Mouse (Mus musculus) central nervous system, embryonic 11.5 days (tissue): ENCODE data around the gene Arl2. TPM values are rescaled to one million over a fixed set of nuclear protein-coding genes. Genes with fewer than 3 reads are reported as not detected.

Source experiments
- polyA plus RNA-seq: library from polyadenylated mRNA; depleted of rRNA; stranded (reverse); fragments of >200 nt; gene quantifications from 2 replicates; pipeline ENCODE4 v1.2.3, GENCODE M21; 2012; rRNA removed

The Arl2 gene
- 55.9 and 75.4 TPM in 2 replicates for polyA plus RNA-seq

GRCm38 (mm10) chr19:6141394-6141749 is at the start of gene Arl2:
TSS of gene Arl2 (minus strand) at chr19:6141548.

DNA sequence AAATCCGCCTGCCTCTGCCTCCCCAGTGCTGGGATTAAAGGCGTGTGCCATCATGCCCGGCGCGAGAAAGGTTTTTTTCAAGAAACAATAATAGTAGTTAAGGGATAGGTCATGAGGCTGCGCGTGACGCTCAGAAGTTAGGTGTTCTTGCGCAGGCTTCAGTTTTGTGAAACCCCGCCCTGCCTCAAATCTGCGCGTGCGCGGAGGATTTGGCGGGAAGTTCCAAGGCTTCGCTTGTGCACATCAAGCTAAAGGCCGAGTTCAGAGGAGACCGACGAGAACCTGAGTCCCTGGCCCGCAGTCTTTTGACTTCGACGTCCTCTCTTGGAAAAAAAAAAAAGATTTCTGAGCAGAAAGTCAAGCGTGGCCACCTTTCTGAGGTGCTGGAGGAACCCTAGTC is 42.8 kb upstream of the Arl2 start, which contains the start of gene Majin:
Majin (plus strand) TSS at position 258 of the 400 bp plus-strand sequence.

GRCm38 (mm10) chr19:6140678-6141393 is 512 bp downstream of the Arl2 start, which contains the start of gene Batf2:
TSS of gene Batf2 (plus strand) at chr19:6140983.

GRCm38 (mm10) chr19:6127760-6128341 is 13.5 kb downstream of the Arl2 start, which contains the start of gene Snx15:
TSS of gene Snx15 (minus strand) at chr19:6128304.

GRCm38 (mm10) chr19:6117986-6118676 is 23.2 kb downstream of the Arl2 start, which contains the start of gene Sac3d1:
TSS of gene Sac3d1 (minus strand) at chr19:6118650.

DNA sequence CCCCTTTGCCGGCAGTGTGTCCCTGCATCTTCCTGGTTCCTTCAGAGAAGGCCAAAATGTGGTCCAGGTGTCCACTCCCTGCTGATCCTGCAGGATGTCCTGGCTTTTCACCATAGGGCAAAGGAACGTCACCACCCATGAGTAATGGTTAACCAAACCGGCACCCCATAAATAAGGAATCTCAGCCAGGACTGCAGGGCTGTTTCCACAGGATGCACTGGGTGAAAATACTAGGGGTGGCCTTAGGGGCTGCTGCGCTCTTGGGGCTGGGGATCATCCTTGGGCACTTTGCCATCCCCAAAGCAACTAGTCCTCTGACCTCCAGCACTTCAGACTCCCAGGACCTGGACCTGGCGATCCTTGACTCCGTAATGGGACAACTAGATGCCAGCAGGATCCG is 35.8 kb downstream of the Arl2 start, which contains the start of gene Naaladl1:
Naaladl1 (plus strand) TSS at position 197 of the 400 bp plus-strand sequence.

DNA sequence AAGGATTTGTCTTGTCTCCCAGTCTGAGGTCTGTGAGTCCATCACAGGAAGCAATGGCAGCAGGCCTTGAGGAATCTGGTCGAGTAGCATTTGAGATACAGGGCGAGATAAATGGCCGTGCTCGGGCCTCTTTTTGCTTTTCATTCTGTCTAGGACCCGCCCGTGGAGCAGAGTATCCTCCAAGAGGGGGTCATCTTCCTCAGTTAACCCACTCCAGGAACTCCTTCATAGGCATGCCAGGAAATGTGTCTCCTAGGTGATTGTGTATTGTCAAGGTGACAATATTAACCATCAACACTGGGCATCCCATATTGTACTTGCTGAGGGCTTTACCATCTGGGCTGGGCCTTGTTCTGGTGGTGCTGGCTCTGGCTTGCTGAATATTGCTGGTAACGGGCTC is 47.2 kb downstream of the Arl2 start, which contains the start of gene AC131692.1:
AC131692.1 (plus strand) TSS at position 301 of the 400 bp plus-strand sequence.

GRCm38 (mm10) chr19:6084478-6085248 is 56.7 kb downstream of the Arl2 start, which contains the start of the genes Zfpl1 and Cdca5:
TSS of gene Zfpl1 (minus strand) at chr19:6084956.
TSS of gene Cdca5 (plus strand) at chr19:6084983.

Other genes with a start within 250 kb of the Arl2 start
- gene Tigd3, start 247.4 kb downstream of the Arl2 start, polyA plus RNA-seq: 9.3 and 9.8 TPM in 2 replicates
- 187 and 201 TPM in 2 replicates for gene Dpf2, start 228.5 kb downstream of the Arl2 start, polyA plus RNA-seq
- gene Cdc42ep2, start 216.7 kb downstream of the Arl2 start, polyA plus RNA-seq: 2.4 and 2.9 TPM in 2 replicates
- 74.4 and 80.7 TPM in 2 replicates for gene Pola2, start 177.3 kb downstream of the Arl2 start, polyA plus RNA-seq
- not detected in 2 replicates for gene Slc22a20, start 155.4 kb downstream of the Arl2 start, polyA plus RNA-seq
- gene Capn1, start 125.7 kb downstream of the Arl2 start, polyA plus RNA-seq: 5.6 and 7.9 TPM in 2 replicates
- 29.2 and 32.8 TPM in 2 replicates for gene Syvn1, start 95.0 kb downstream of the Arl2 start, polyA plus RNA-seq
- 53.7 and 58.8 TPM in 2 replicates for gene Mrpl49, start 83.8 kb downstream of the Arl2 start, polyA plus RNA-seq
- gene Fau, start 83.7 kb downstream of the Arl2 start, polyA plus RNA-seq: 1,645 and 2,151 TPM in 2 replicates
- 27.7 and 31.3 TPM in 2 replicates for gene Znhit2, start 80.4 kb downstream of the Arl2 start, polyA plus RNA-seq
- gene Tm7sf2, start 73.2 kb downstream of the Arl2 start, polyA plus RNA-seq: 42.8 and 53.5 TPM in 2 replicates
- 74.8 and 88.1 TPM in 2 replicates for gene Vps51, start 64.3 kb downstream of the Arl2 start, polyA plus RNA-seq
- 0.16 and 0.39 TPM in 2 replicates for gene Tmem262, start 61.5 kb downstream of the Arl2 start, polyA plus RNA-seq
- gene Gm28374, start 59.3 kb downstream of the Arl2 start, polyA plus RNA-seq: 0.67 and 1.7 TPM in 2 replicates
- 47.5 and 73.8 TPM in 2 replicates for gene Zfpl1, start 56.6 kb downstream of the Arl2 start, polyA plus RNA-seq
- 35.9 and 39.7 TPM in 2 replicates for gene Cdca5, start 56.6 kb downstream of the Arl2 start, polyA plus RNA-seq
- gene AC131692.1, start 47.1 kb downstream of the Arl2 start, polyA plus RNA-seq: 1.3 and 1.6 TPM in 2 replicates
- 2.8 and 3.9 TPM in 2 replicates for gene Naaladl1, start 35.8 kb downstream of the Arl2 start, polyA plus RNA-seq
- gene Sac3d1, start 22.9 kb downstream of the Arl2 start, polyA plus RNA-seq: 41.9 and 69.7 TPM in 2 replicates
- 27.4 and 36.9 TPM in 2 replicates for gene Snx15, start 13.2 kb downstream of the Arl2 start, polyA plus RNA-seq
- not detected in 2 replicates for gene Batf2, start 565 bp downstream of the Arl2 start, polyA plus RNA-seq
- not detected in 2 replicates for gene Majin, start 42.8 kb upstream of the Arl2 start, polyA plus RNA-seq
- gene Gpha2, start 84.8 kb upstream of the Arl2 start, polyA plus RNA-seq: 0.16 and 1.1 TPM in 2 replicates
- 35.9 and 56.4 TPM in 2 replicates for gene Ppp2r5b, start 94.3 kb upstream of the Arl2 start, polyA plus RNA-seq
- 11.8 and 15.7 TPM in 2 replicates for gene Atg2a, start 100.1 kb upstream of the Arl2 start, polyA plus RNA-seq
- gene Ehd1, start 135.2 kb upstream of the Arl2 start, polyA plus RNA-seq: 143 and 275 TPM in 2 replicates
- 6.8 and 8.0 TPM in 2 replicates for gene Cdc42bpg, start 164.9 kb upstream of the Arl2 start, polyA plus RNA-seq
- 84.2 and 116 TPM in 2 replicates for gene Men1, start 193.4 kb upstream of the Arl2 start, polyA plus RNA-seq
- gene Map4k2, start 199.6 kb upstream of the Arl2 start, polyA plus RNA-seq: 52.5 and 65.3 TPM in 2 replicates
- gene Sf1, start 222.1 kb upstream of the Arl2 start, polyA plus RNA-seq: 223 and 269 TPM in 2 replicates
- gene Pygm, start 242.9 kb upstream of the Arl2 start, polyA plus RNA-seq: 6.3 and 8.2 TPM in 2 replicates